Mouse (Mus musculus) G1E (cell line): ENCODE measurements around the gene Hist1h2bg.
"Not testable (repeated sequence)": the region's sequence is repeated elsewhere in the genome, so short reads cannot be mapped to it uniquely, and the experiment has no call there.

Experiments used
- CTCF ChIP-seq: IDR thresholded peaks from 2 replicates; pipeline ENCODE4 v1.5.1; 2012; ENCODE audit warnings: low read depth, low read length, inconsistent platforms, mixed read lengths
- GATA1 ChIP-seq: IDR thresholded peaks from 2 replicates; pipeline ENCODE4 v1.6.1; 2012; ENCODE audit warnings: borderline replicate concordance, low read length, inconsistent platforms, mixed read lengths

GRCm38 (mm10) chr13:23533560-23534367 lies 37.4 kb upstream of the Hist1h2bg start, which contains the start of gene Hist1h2af:
- TF ChIP-seq CTCF, GATA1: not testable (repeated sequence)
